Mouse (Mus musculus) ES-Bruce4 (cell line): Measurements from ENCODE around the gene Akr1cl.
"Not testable (repeated sequence)": the region's sequence is repeated elsewhere in the genome, so short reads cannot be mapped to it uniquely, and the experiment has no call there.

Experiments
- CTCF ChIP-seq: IDR thresholded peaks from one replicate; pipeline ENCODE4 v1.8.1; 2011; ENCODE audit warnings: low read depth, low read length
- POLR2A ChIP-seq: IDR thresholded peaks from one replicate; pipeline ENCODE4 v1.8.1; 2011; ENCODE audit warnings: low read length; ENCODE audit not compliant: insufficient read depth

DNA sequence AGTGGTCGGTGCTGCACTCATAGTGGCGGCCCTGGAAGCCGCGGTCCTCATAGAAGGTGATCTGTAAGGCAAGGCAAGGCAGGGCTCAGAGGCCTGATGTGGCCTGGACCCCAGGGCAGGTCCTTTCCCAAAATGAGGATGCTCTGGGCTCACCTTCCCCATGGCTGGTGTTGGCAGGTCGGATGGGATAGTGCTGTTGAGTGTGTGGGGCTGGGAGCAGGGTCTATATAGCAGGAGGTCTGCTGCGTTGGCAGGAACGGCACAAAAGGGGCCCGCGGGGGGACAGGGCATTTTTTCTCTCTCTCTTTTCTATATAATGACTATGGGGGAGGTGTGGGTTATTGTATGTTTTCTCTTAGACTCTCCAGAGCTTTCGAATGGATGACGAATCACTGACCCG lies 18.4 kb upstream of the Akr1cl start, which contains the start of gene Cryge:
- not testable (repeated sequence) for TF ChIP-seq POLR2A, CTCF
